9 mouse cellular contexts compared by ENCODE assay signal in genomic region chr15:79752742-79753419, GRCm38 (mm10). TPM values are rescaled to one million over a fixed set of nuclear protein-coding genes. Genes with fewer than 3 reads are reported as not detected.
A peak's percentile ranks its signal among the peaks of the same experiment; 100 is the strongest.
DNase-seq lines count a peak whose midpoint lies in the region; ATAC-seq lines count a peak whose summit lies in the region.
"Had no signal": no experiment of that assay in that cellular context is flagged by ENCODE, and none has a peak within 500 bp of the region (broad histone marks: within the 10 kb centered on the region; RNA-seq: fewer than 3 reads in every experiment).

No protein-coding gene starts in this region.

- H3K4me1 ChIP-seq in heart, embryonic 12.5 days (replicated peaks) = no peaks in the 10 kb centered on the region
- no peaks in the 10 kb centered on the region for H3K4me1 ChIP-seq in lung, embryonic 16.5 days (replicated peaks; ENCODE audit: control insufficient read depth, insufficient read depth, low read length)
- H3K4me1 ChIP-seq: embryonic facial prominence, embryonic 12.5 days had no signal

- H3K27me3 ChIP-seq in heart, embryonic 12.5 days (replicated peaks) = 0 out of 2 replicates have a peak, but pooled peaks cover 3% of the 10 kb centered on the region
- H3K27me3 ChIP-seq in lung, embryonic 16.5 days (ENCODE audit: control insufficient read depth, insufficient read depth, low read depth, low read length) = no peaks in the 10 kb centered on the region
- H3K27me3 ChIP-seq: embryonic facial prominence, embryonic 12.5 days had no signal

- 19% methylated on average over 11 of the region's 11 CpGs for WGBS in heart, embryonic 12.5 days
- WGBS in lung, embryonic 16.5 days = 20% methylated on average over 11 of the region's 11 CpGs

- no peaks in the 10 kb centered on the region for H3K36me3 ChIP-seq in heart, embryonic 12.5 days
- no peaks in the 10 kb centered on the region for H3K36me3 ChIP-seq in lung, embryonic 16.5 days (ENCODE audit: control insufficient read depth, insufficient read depth, low read length)
- H3K36me3 ChIP-seq: embryonic facial prominence, embryonic 12.5 days had no signal

- no peaks in the 10 kb centered on the region for H3K9me3 ChIP-seq in heart, embryonic 12.5 days (replicated peaks)
- no peaks in the 10 kb centered on the region for H3K9me3 ChIP-seq in lung, embryonic 16.5 days (ENCODE audit: control insufficient read depth, low read length)
- H3K9me3 ChIP-seq: embryonic facial prominence, embryonic 12.5 days had no signal

- no peak overlapping the region for H3K4me3 ChIP-seq in heart, embryonic 12.5 days
- no peak overlapping the region for H3K4me3 ChIP-seq in lung, embryonic 16.5 days (ENCODE audit: low read length)
- H3K4me3 ChIP-seq: embryonic facial prominence, embryonic 12.5 days had no signal

- 0 out of 2 replicates have a peak, but pooled peaks have one; percentile 9 for ATAC-seq in heart, embryonic 12.5 days (ENCODE audit: insufficient number of reproducible peaks, low FRiP score)
- peak; percentile 34 for ATAC-seq in lung, embryonic 16.5 days (ENCODE audit: low read depth)
- ATAC-seq in neutrophil, adult 5-6 weeks (ENCODE audit: extremely low read depth, insufficient number of reproducible peaks, low FRiP score, poor library complexity, severe bottlenecking) = peak; percentile 75

- H3K27ac ChIP-seq in heart, embryonic 12.5 days (ENCODE audit: poor library complexity, severe bottlenecking) = no peak overlapping the region
- no peak overlapping the region for H3K27ac ChIP-seq in lung, embryonic 16.5 days (ENCODE audit: low read length)
- H3K27ac ChIP-seq: embryonic facial prominence, embryonic 12.5 days had no signal

- H3K9ac ChIP-seq in heart, embryonic 12.5 days = no peak overlapping the region
- no peak overlapping the region for H3K9ac ChIP-seq in lung, embryonic 16.5 days (ENCODE audit: low read length)

- no peak overlapping the region for H3K4me2 ChIP-seq in heart, embryonic 12.5 days
- no peak overlapping the region for H3K4me2 ChIP-seq in lung, embryonic 16.5 days (ENCODE audit: low read depth, low read length)
- H3K4me2 ChIP-seq: embryonic facial prominence, embryonic 12.5 days had no signal

- DNase-seq in A20 (ENCODE audit: low read depth, low spot score) = peak; percentile 68
- DNase-seq in adipocyte (ENCODE audit: low spot score) = peak; percentile 69
- DNase-seq in embryo, embryonic 11.5 days (ENCODE audit: low read depth, low spot score) = peak; percentile 46
- DNase-seq in kidney, postnatal 25 days = peak; percentile 69
- DNase-seq in thymus, postnatal 0 days (ENCODE audit: low spot score) = peak; percentile 75

RNA-seq across cellular contexts. Expression of gene Sun2, which starts 10.5 kb away (rescaled TPM):
- 4.5 and 4.9 TPM in 2 replicates for polyA plus RNA-seq in heart, embryonic 12.5 days (2016; fragmentation: Nextera tagmentation; extraction: Ambion mirVana)
- polyA plus RNA-seq in lung, embryonic 16.5 days (2015; fragmentation: Nextera tagmentation; extraction: Ambion mirVana) = 7.8 and 8.0 TPM in 2 replicates
- total RNA-seq in neutrophil, adult 5-6 weeks (2017) = 268 and 275 TPM in 2 replicates
- polyA plus RNA-seq in thymus, postnatal 0 days (2015; fragmentation: Nextera tagmentation; extraction: Ambion mirVana) = 12.4 and 18.4 TPM in 2 replicates

RNA-seq across cellular contexts. Expression of gene Dnal4, which starts 24.8 kb away (rescaled TPM):
- 37.1 TPM in 2 replicates for polyA plus RNA-seq in heart, embryonic 12.5 days (2016; fragmentation: Nextera tagmentation; extraction: Ambion mirVana)
- polyA plus RNA-seq in lung, embryonic 16.5 days (2015; fragmentation: Nextera tagmentation; extraction: Ambion mirVana) = 66.9 and 72.1 TPM in 2 replicates
- total RNA-seq in neutrophil, adult 5-6 weeks (2017) = 11.6 and 12.2 TPM in 2 replicates
- polyA plus RNA-seq in thymus, postnatal 0 days (2015; fragmentation: Nextera tagmentation; extraction: Ambion mirVana) = 39.6 and 42.7 TPM in 2 replicates

RNA-seq across cellular contexts. Expression of gene Nptxr, which starts 51.7 kb away (rescaled TPM):
- 2.6 and 2.7 TPM in 2 replicates for polyA plus RNA-seq in heart, embryonic 12.5 days (2016; fragmentation: Nextera tagmentation; extraction: Ambion mirVana)
- 2.2 and 2.4 TPM in 2 replicates for polyA plus RNA-seq in lung, embryonic 16.5 days (2015; fragmentation: Nextera tagmentation; extraction: Ambion mirVana)
- total RNA-seq in neutrophil, adult 5-6 weeks (2017) = 0.12 TPM in 2 replicates
- polyA plus RNA-seq in thymus, postnatal 0 days (2015; fragmentation: Nextera tagmentation; extraction: Ambion mirVana) = 2.0 and 2.3 TPM in 2 replicates

Comparison
In these comparisons a context has a peak if more than half of its experiments do, and no peak if none do; other contexts are left out.
1. ATAC-seq: peak in every context shown above with its lines; median percentile 75 in neutrophil, adult 5-6 weeks; 34 in lung, embryonic 16.5 days; 9 in heart, embryonic 12.5 days.